Mouse (Mus musculus) olfactory bulb, adult 2 months (tissue): ENCODE data around the gene Mthfr. TPM values are rescaled to one million over a fixed set of nuclear protein-coding genes. Genes with fewer than 3 reads are reported as not detected.

Experiments
- H3K27ac ChIP-seq: fragments of 200-500 bp; 2 replicates; pipeline ENCODE4 v1.5.1; 2012; ENCODE audit warnings: low read depth, low read length; ENCODE audit not compliant: insufficient read depth
- H3K4me1 ChIP-seq: fragments of 200-500 bp; 2 replicates; pipeline ENCODE4 v1.6.1; 2012; ENCODE audit warnings: low read length; ENCODE audit not compliant: control insufficient read depth, insufficient read depth
- H3K4me3 ChIP-seq: fragments of 200-500 bp; 2 replicates; pipeline ENCODE4 v1.5.1; 2012; ENCODE audit warnings: mild to moderate bottlenecking, low read depth, low read length, moderate library complexity; ENCODE audit not compliant: insufficient read depth
- CTCF ChIP-seq: fragments of 200-500 bp; IDR thresholded peaks from 2 replicates; pipeline ENCODE4 v1.5.1; 2012; ENCODE audit warnings: low read depth, mild to moderate bottlenecking, low read length, moderate library complexity; ENCODE audit not compliant: insufficient read depth
- POLR2A ChIP-seq: fragments of 200-500 bp; IDR thresholded peaks from 2 replicates; pipeline ENCODE4 v1.6.1; 2012; ENCODE audit warnings: mild to moderate bottlenecking, low read depth, low read length, moderate library complexity; ENCODE audit not compliant: insufficient read depth
- WGBS: fragments of 180-500 bp; shearing (Covaris S2); methylation state at CpG from one replicate; pipeline ENCODE4 v1.1.7; 2018; 5-methylcytosine and 5-hydroxymethylcytosine counted together
- polyA plus RNA-seq: library from polyadenylated mRNA; stranded (reverse); fragments of >200 nt; gene quantifications from 2 replicates; pipeline ENCODE4 v1.2.4, GENCODE M21; 2012; ENCODE audit warnings: low replicate concordance; ENCODE audit not compliant: missing spikeins, insufficient read depth, insufficient read length

Mthfr gene
- polyA plus RNA-seq, 1 experiment: not detected

DNA sequence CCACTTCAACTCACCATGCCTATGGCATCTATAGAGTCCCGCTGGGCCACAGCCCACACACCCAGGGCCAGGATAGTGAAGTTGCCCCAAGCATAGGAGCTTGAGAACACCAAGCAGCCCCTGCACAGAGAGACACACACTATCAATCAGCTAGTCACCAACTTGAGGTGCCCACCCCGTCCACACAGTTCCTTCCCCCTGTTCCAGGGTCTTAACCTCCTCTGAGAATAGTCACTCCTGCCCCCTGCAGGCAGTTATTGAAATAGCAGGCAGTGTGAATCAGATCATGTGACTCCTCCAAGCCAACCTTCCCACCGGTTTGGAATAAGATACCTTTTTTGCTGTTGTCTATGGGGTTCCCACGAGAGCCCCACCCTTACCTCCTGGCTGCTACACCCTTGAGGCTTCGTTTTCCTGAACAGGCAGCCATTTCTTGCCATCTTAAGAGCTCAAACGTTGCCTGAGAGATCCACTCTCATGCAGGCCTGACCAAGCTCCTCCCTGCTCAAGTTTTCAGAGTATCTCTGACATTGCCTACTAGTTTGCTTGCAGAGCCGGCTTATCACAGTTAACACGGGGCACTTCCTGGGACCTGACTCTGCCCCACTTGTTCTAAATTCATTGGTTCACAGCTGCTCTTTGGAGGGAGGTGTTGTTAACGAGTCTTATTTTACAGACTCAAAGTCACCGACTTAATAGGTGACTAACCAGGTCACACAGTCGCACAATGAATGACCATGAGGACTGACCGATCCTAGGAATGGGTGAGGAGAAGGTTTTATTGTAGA, 43.6 kb downstream of the Mthfr start:
- Histone ChIP-seq H3K27ac (no peak overlapping the region), H3K4me3 (no peak overlapping the region), H3K4me1 (peaks cover 4% of the 10 kb centered on the region)
- TF ChIP-seq CTCF (no peak; the same call in 1 of the 2 replicates), POLR2A (no peak)
- WGBS: 60% methylated on average over 12 of the region's 12 CpGs

DNA sequence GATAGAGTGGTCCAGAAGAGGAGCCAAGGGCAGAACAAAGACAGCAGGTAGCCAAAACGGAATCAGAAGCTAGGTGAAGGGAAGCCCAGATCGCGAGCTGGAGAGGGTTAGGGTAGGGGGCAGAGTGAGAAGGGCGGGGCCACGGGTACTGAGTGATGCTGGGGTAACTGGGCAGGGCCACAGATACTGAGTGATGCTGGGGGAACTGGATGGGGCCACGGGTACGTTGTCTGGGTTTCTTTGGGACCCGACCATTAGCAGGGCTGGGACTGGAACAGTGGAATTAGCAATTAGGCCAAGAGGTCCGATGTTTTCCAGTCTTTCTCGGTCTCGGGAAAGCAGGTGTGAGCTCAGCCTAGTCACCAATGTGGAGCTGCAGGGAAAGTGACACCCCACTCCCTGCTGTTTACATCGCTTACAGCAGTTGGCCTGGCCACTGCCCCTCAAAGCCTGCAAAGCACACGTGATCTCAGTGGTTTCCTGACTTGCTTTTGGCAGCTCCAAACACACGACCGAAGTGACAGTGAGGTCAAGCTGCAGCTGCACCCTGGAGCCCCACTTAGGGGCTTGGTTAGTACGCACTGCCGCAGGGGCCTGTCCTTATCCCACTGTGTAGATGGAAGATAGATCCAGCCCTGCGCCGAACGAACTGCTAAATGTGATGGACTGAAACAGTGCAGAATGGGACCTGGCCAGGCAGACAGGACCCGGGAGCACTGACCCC, 44.5 kb downstream of the Mthfr start:
- 67% methylated on average over 21 of the region's 21 CpGs for WGBS
- TF ChIP-seq CTCF: no peak
- no peak for TF ChIP-seq POLR2A
- Histone ChIP-seq H3K4me1 (peaks cover 11% of the 10 kb centered on the region), H3K4me3 (no peak overlapping the region), H3K27ac (no peak overlapping the region)

DNA sequence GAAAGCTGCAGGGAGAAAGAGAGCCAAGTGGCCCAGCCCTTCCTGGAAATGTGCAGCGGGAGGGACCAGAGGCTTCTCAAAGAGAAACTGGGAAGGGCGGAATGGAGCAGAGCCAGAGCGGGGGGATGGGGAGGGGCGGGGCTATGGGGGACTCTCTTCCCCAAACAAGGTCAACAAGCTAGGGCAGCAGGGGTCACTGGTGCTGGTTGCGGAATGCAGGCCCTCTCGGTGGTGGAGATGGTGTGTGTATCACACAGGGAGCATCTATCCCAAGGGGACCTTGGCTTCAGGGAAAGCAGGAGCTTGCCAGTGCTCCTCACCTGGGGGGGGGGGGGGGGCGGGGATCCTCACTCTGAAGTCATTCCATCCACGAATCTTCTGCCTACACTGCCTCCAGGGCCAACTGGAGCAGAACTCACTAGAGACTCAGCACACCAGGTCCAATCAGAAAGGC, 45.4 kb downstream of the Mthfr start:
- Histone ChIP-seq H3K4me1 (peaks cover 11% of the 10 kb centered on the region), H3K4me3 (no peak overlapping the region), H3K27ac (no peak overlapping the region)
- TF ChIP-seq POLR2A: no peak
- no peak for TF ChIP-seq CTCF
- WGBS: 42% methylated on average over 8 of the region's 8 CpGs

DNA sequence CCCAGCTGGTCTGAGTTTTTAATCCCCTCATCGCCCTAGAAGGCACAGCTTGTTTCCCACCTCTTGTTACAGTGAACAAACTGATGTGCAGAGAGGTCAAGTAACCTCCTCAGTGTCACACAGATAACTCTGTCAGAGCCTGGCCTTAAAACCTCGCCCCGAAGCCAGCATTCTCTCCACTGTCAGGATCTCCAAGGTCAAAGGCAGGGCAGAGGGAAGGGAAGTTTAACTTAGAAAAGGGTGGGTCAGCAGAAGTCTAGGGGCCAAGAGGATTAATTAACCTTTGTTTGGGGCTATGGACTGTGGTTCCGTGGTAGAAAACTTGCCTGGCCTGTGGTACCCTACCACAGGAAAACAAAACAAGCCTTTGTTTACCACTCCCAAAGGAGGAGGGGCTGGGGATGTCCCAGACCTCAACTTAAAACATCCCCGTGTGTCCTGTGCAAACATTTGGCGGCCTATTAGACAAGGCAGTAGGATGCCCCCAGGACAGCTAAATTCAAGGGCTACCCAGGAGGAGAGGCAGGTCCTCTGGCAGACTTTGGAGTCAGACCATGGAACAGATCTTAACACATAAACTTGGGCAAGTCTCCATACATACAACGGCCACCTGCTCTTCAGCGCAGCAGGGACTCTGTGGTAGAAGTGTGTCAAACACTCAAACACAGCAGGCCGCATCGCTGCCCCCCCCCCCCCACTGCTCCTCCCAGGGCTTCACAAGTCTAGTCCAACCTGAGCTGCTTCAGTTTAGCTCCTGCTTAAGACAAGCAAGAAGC, 46.4 kb downstream of the Mthfr start:
- no peak overlapping the region for H3K4me3 ChIP-seq
- TF ChIP-seq CTCF (no peak), POLR2A (no peak)
- 77% methylated on average over 10 of the region's 10 CpGs for WGBS
- peaks cover 11% of the 10 kb centered on the region for H3K4me1 ChIP-seq
- H3K27ac ChIP-seq: no peak overlapping the region

DNA sequence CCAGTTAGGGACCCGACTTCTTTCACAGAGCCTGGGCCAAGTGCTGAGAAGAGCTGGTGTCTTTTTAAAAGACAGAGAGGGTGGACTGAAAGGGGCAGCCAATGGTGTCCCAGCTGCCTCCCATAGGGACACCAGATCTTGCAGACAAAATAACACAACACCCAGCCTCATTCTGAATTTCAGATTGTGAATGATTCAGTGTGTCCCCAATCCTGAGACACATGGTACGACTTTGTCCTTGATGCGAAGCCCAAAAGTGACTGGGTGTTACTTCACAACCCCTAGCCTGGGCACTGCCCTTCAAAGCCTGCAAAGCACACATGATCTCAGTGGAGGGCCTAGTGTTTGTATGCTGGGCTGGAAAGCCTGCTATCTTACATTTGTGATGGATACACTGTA, 47.0 kb downstream of the Mthfr start:
- H3K4me3 ChIP-seq: no peak overlapping the region
- peaks cover 11% of the 10 kb centered on the region for H3K4me1 ChIP-seq
- 93% methylated on average over 3 of the region's 3 CpGs for WGBS
- H3K27ac ChIP-seq: no peak overlapping the region
- no peak for TF ChIP-seq POLR2A
- TF ChIP-seq CTCF: no peak

DNA sequence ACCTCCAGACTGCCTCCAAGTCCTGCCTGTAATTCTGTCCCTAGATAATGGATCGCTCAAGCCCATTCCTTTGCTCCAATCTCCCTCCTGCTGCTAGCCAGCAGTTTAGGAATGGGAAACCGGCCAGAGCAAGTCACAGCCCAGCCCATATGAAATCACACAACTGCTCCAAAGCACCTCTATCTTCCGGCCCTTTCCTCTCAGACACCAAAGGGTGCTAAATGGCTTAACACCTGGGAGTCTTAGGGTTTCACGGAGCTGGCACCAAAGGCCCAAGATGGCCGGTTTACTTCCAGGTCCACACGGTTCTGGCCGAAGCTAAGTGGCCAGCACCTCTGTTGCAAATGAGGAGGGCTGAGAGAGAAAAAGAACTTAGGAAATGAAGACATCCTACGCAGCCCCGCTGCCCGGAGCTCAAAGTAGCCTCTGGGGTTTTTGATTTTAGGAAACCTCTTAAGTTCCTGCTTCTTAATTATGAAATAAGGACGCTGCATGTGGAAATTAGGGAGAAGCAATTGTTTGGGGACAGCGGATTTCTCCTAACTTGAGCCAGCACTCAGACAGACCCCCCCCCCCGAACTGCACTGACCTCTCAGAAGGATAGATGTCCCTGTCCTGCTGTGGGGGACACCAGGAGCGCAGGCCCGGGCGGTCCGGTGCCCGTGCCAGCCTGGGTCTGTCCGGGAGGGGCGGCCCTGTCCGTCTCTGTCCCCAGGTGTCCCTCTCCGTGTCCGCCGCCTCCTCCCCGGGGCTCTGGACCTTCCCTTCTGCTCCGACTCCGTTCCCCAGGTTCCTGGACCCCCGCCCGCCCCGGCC, 48.4 kb downstream of the Mthfr start:
- Histone ChIP-seq H3K4me1 (peaks cover 11% of the 10 kb centered on the region), H3K4me3 (peak overlapping the region; percentile 56), H3K27ac (no peak overlapping the region)
- TF ChIP-seq POLR2A: no peak
- no peak for TF ChIP-seq CTCF
- WGBS: 20% methylated on average over 30 of the region's 30 CpGs

DNA sequence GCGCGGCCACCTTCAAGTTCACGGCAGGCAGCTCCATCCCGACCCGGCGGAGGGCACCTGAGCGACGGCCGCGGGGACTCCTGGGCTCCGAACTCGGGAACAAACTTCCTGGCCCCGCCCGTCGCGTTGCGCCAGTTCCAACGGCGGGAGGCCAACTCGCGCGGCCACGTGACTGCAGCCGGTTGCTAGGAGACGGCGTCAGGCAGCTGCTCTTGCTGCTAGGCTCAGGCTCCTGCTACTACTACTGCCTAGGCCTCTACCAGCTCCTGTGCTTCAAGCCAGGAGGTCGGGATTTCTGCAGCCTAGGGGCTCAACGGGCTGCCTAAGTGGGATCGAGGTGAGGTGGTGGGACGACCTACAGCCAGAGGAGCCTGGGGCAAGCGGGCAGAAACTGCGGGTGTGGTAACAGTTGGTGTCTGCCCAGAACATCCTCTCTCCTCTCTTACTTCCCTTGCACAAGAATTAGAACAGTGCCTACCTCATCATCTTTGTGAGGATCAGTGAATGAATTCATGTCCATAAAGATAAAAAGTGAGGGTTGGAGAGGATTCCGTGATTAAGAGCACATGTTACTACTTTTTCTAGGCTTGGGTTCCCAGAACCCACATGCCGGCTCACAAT, 49.1 kb downstream of the Mthfr start, which contains the start of gene Agtrap:
Gene Agtrap, minus strand, starts transcription at position 125 of the 621 bp plus-strand sequence.
- H3K4me1 ChIP-seq: peaks cover 11% of the 10 kb centered on the region
- TF ChIP-seq CTCF (no peak), POLR2A (0 out of 2 replicates have a peak, but pooled peaks have one; percentile 27)
- peak within 1 kb of the TSS; percentile 56 for H3K4me3 ChIP-seq
- 4% methylated on average over 34 of the region's 34 CpGs for WGBS
- H3K27ac ChIP-seq: no peak within 1 kb of the TSS

DNA sequence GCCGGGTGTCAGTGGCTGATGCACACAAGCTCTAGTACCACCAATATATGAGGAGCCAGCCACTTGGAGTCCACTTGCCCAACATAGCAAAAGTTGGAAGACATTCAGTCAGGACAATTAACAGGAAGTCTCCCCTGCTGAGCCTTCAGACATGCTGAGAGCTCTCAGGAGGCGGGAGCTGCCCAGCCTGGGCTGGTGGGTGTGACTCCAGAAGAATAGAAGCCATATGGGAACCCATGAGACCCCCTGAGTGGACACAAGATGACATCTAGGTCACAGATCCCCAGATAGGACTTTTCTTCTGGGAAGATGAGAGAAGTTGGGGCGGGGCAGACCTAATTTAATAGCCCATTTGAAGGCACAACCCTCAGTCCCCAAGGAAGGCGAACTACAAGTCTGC, 50.3 kb downstream of the Mthfr start:
- H3K4me3 ChIP-seq: no peak overlapping the region
- WGBS: 75% methylated on average over 4 of the region's 4 CpGs

More for the DNA sequence above, 50.3 kb downstream of the Mthfr start:
- Histone ChIP-seq H3K4me1 (peaks cover 11% of the 10 kb centered on the region), H3K27ac (no peak overlapping the region)
- no peak for TF ChIP-seq CTCF
